Mouse (Mus musculus) hindbrain, embryonic 11.5 days (tissue): Measurements from ENCODE around the gene Cpt1b. TPM values are rescaled to one million over a fixed set of nuclear protein-coding genes. Genes with fewer than 3 reads are reported as not detected.

Source experiments
- ATAC-seq: fragments of 200-750 bp; cut with Nextera tagmentation; 2 replicates; pipeline ENCODE4 v1.8.0; 2017; ENCODE audit warnings: mild to moderate bottlenecking, moderate TSS enrichment, moderate library complexity; ENCODE audit not compliant: low FRiP score
- DNase-seq: peaks from one replicate; pipeline ENCODE4 v3.0.0-alpha.2; 2015; ENCODE audit warnings: low spot score
- H3K27ac ChIP-seq: fragments of 300-500 bp; sonication (generic); 2 replicates; pipeline ENCODE4 v1.5.1; 2014; ENCODE audit warnings: mild to moderate bottlenecking, low read depth, low read length
- H3K27me3 ChIP-seq: fragments of 300-500 bp; sonication (generic); 2 replicates; pipeline ENCODE4 v1.6.1; 2014; ENCODE audit warnings: mild to moderate bottlenecking, low read length, moderate library complexity, mixed read lengths; ENCODE audit not compliant: control insufficient read depth, insufficient read depth
- H3K36me3 ChIP-seq: fragments of 300-500 bp; sonication (generic); 2 replicates; pipeline ENCODE4 v1.6.1; 2014; ENCODE audit warnings: mild to moderate bottlenecking, low read length, moderate library complexity, mixed read lengths; ENCODE audit not compliant: control insufficient read depth, insufficient read depth
- H3K4me1 ChIP-seq: fragments of 300-500 bp; sonication (generic); replicated peaks from 2 replicates; pipeline ENCODE4 v1.6.1; 2014; ENCODE audit warnings: low read length, mixed read lengths; ENCODE audit not compliant: control insufficient read depth, insufficient read depth
- H3K4me2 ChIP-seq: fragments of 300-500 bp; sonication (generic); replicated peaks from 2 replicates; pipeline ENCODE4 v1.6.1; 2014; ENCODE audit warnings: mild to moderate bottlenecking, low read depth, low read length
- H3K4me3 ChIP-seq: fragments of 300-500 bp; sonication (generic); 2 replicates; pipeline ENCODE4 v1.5.1; 2014; ENCODE audit warnings: low read depth, low read length
- H3K9ac ChIP-seq: fragments of 300-500 bp; sonication (generic); 2 replicates; pipeline ENCODE4 v1.6.1; 2014; ENCODE audit warnings: low read depth, low read length
- H3K9me3 ChIP-seq: fragments of 300-500 bp; sonication (generic); 2 replicates; pipeline ENCODE4 v1.6.1; 2016; ENCODE audit warnings: low read length; ENCODE audit not compliant: control insufficient read depth
- WGBS: fragments of 180-500 bp; shearing (Covaris S2); extraction: QIAGEN DNeasy Blood & Tissue Kit; methylation state at CpG from one replicate; pipeline ENCODE4 v1.1.7; 2014; 5-methylcytosine and 5-hydroxymethylcytosine counted together
- polyA plus RNA-seq: library from polyadenylated mRNA; unstranded; fragments of >200 nt; fragmentation: Nextera tagmentation; extraction: Ambion mirVana; gene quantifications from 2 replicates; pipeline ENCODE4 v1.2.1, GENCODE M21; 2014

Cpt1b gene
- polyA plus RNA-seq, 1 experiment from 2014 or later = 0.93 TPM

DNA sequence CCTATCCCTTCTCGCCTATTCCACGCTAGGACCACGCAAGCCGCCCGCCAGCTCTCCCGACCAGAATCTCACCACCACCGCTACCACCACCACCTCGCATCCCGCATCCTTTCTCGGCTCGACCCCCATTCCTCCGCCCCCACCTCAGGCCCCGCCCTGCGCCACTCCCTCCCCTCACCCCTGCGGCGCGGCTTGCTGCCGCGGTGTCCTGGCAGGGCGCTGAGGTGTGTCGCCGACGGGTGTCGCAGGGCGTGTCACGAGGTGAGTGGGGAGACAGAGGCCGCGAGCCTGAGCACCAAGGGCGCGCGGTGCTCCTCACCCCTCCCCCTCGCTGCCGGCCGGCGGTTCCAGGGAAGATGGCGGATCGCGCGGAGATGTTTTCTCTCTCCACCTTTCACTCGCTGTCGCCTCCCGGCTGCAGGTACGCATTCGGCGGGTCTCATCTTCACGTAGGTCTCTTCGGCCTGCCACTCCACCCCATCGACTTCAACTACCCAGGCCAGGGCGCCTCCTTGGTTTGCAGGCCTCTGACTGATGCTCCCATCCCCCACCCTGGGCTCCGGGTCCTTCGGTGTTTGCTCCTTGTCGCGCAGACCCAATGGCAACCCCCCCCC is 28.3 kb upstream of the Cpt1b start, which contains the start of gene Mapk8ip2:
Gene Mapk8ip2, plus strand, starts transcription at position 49 of the 614 bp plus-strand sequence.
- peak; percentile 81 for ATAC-seq

DNA sequence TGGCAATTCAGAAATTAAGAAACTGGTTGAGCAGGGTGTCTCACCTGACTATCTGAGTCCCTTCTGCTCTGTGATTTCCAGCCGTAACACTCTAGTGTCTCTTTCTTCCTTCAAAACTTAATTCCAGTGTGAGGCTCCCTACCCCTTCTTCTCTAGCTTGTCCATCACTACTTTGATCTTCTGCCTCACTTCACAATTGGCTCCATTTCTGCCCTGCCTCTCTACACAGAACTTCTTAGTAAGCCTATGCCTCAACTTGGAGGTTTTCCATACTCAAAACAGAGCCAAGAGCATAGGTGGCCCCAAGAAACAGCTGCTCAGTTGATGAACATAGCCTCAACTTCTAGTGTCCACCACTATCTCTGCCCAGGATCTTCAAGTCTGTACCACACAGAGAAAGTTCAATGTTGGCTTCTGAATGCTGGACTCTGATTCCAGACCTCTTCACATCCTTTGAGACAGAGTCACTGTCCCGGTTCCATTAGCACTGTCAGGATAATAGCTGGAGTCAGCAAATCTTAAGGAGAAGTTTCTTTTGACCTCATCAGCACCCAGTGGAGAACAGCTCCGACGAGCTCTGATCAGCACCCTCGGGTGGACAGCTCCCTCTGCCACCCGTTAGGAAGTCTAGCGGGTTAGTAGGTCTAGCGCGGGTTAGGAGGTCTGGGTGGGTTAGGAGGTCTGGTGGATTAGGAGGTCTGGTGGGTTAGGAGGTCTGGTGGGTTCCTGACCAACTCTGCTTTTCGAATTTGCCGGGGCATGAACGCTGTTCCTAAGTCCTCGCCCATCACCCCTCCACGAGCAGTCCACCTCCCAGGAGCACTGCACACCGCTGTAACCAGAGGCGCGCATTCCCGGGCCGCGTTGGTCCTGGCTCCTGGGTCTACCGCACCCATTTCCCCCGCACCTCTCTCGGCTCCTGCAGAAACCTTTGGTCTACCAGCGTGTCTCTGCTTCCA is 27.5 kb upstream of the Cpt1b start:
- ATAC-seq (peak; percentile 74), DNase-seq (peak; percentile 74)
- peaks cover 7% of the 10 kb centered on the region for H3K27me3 ChIP-seq
- WGBS = 5% methylated on average over 24 of the region's 24 CpGs
- H3K27ac ChIP-seq = peak overlapping the region; percentile 51
- H3K4me2 ChIP-seq = peak overlapping the region; percentile 83
- H3K36me3 ChIP-seq = peaks cover 6% of the 10 kb centered on the region; the same call in 1 of the 2 replicates
- H3K4me3 ChIP-seq = peak overlapping the region; percentile 75
- H3K9me3 ChIP-seq = no peaks in the 10 kb centered on the region
- H3K4me1 ChIP-seq = peaks cover 8% of the 10 kb centered on the region; the same call in 1 of the 2 replicates
- H3K9ac ChIP-seq = peak overlapping the region; percentile 77

More for the DNA sequence above, 28.3 kb upstream of the Cpt1b start, which contains the start of gene Mapk8ip2:
- Histone ChIP-seq H3K27ac (peak within 1 kb of the TSS; percentile 51), H3K4me1 (peaks cover 8% of the 10 kb centered on the region; the same call in 1 of the 2 replicates), H3K4me2 (peak within 1 kb of the TSS; percentile 83), H3K27me3 (peaks cover 7% of the 10 kb centered on the region), H3K9ac (peak within 1 kb of the TSS; percentile 77), H3K36me3 (peaks cover 6% of the 10 kb centered on the region; the same call in 1 of the 2 replicates), H3K9me3 (no peaks in the 10 kb centered on the region), H3K4me3 (peak within 1 kb of the TSS; percentile 75)
- peak; percentile 74 for DNase-seq
- WGBS = under 1% methylated on average over 46 of the region's 53 CpGs

DNA sequence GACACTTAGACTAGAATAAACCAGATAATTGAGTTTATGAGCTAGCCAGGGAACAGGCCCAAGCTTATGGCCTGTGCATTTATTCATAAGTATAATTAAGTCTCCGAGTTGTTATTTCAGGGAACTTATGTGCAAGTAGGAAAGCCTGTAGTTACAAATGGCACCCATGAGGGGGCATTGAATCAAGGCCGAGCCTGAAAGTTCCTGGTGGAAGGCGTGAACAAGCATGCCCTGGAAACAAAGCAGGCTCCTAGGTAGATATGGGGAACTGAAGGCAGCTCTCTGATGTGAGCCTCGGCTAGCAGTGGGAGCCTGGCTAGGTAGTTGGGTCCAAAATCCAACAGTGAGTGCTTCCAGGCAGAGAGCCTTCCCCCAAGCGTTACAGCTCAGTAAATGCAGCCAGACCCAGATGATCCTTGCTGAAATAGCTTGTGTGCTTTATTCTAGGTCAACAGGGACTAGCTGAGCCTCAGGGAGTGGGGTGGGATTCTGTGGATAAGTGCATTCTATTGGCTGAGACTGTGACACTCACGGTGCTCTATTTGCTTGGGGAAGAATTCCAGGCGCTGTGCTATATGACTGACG is 16.9 kb upstream of the Cpt1b start:
- H3K4me3 ChIP-seq = no peak overlapping the region
- H3K27me3 ChIP-seq = no peaks in the 10 kb centered on the region
- DNase-seq (peak; percentile 26), ATAC-seq (no peak)
- H3K9me3 ChIP-seq = no peaks in the 10 kb centered on the region
- H3K36me3 ChIP-seq = no peaks in the 10 kb centered on the region
- no peaks in the 10 kb centered on the region for H3K4me1 ChIP-seq
- no peak overlapping the region for H3K9ac ChIP-seq
- H3K4me2 ChIP-seq = no peak overlapping the region
- 45% methylated on average over 8 of the region's 8 CpGs for WGBS
- no peak overlapping the region for H3K27ac ChIP-seq

DNA sequence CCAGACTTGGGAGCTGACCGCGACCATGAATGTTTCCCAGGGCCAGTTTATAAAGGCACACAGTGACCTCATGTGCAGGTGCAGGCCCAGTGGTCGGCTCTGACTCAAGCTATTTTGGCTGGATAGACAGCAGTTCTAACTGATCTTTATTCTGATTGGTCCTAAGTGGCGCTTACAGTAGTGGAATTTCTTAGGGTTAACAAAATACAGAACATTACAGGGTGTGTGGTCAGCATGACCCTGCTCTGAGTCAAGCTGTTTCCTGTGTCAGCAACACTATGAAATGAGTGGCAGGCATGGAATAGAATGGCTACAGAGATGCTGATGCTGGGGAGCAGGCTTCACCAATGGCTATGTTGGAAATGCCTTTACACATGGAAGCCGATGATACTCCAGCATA is 10.2 kb upstream of the Cpt1b start:
- Histone ChIP-seq H3K4me3 (no peak overlapping the region), H3K4me2 (no peak overlapping the region), H3K27ac (no peak overlapping the region), H3K9ac (no peak overlapping the region), H3K4me1 (no peaks in the 10 kb centered on the region), H3K36me3 (no peaks in the 10 kb centered on the region), H3K27me3 (no peaks in the 10 kb centered on the region), H3K9me3 (no peaks in the 10 kb centered on the region)
- WGBS = 89% methylated on average over 5 of the region's 5 CpGs
- DNase-seq (no peak), ATAC-seq (no peak)

DNA sequence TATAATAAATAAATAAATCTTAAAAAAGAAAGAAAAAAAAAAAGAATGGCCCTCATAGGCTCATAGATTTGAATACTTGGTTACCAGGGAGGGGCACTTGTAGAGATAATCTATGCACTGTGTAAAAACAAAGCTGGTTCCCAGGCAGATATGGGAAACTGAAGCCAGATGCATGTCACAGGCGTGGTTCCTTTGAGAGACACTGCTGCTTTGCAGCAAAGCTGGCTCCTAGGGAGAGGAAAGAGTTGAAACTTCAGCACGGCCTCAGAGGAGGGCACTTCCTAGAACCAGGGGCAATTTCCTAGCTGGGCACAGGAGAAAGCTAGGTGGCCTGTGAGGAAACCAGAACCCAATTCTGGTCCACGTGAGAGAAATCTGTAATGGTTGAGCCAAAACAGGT is 8.5 kb upstream of the Cpt1b start:
- no peak overlapping the region for H3K27ac ChIP-seq
- no peaks in the 10 kb centered on the region; the same call in 1 of the 2 replicates for H3K4me1 ChIP-seq
- ATAC-seq (no peak), DNase-seq (no peak)
- no peak overlapping the region for H3K4me3 ChIP-seq
- no peaks in the 10 kb centered on the region for H3K36me3 ChIP-seq
- WGBS = 71% methylated on average over 3 of the region's 3 CpGs
- no peak overlapping the region for H3K9ac ChIP-seq
- no peaks in the 10 kb centered on the region for H3K9me3 ChIP-seq
- no peak overlapping the region for H3K4me2 ChIP-seq
- no peaks in the 10 kb centered on the region for H3K27me3 ChIP-seq

DNA sequence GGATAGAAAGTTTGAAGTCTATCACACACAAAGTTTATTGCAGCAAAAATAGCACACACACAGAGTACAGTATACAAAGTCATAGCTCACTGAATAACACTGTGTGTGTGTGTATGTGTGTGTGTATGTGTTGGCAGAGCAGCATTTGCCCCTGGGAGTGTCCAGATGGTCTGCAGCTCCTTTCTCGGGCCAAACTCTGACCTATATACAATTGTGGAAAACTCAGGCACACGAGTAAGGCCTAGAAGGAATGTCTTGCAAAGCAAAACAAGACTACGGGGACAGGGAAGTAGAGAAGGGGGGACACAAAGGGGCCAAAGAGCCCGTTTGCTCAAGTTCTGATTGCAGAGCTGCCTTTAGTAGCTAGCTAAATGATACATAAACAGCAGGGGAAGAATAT is 7.3 kb upstream of the Cpt1b start:
- Histone ChIP-seq H3K27me3 (no peaks in the 10 kb centered on the region), H3K9me3 (no peaks in the 10 kb centered on the region), H3K27ac (no peak overlapping the region), H3K9ac (no peak overlapping the region), H3K4me2 (no peak overlapping the region), H3K4me3 (no peak overlapping the region), H3K4me1 (no peaks in the 10 kb centered on the region; the same call in 1 of the 2 replicates), H3K36me3 (no peaks in the 10 kb centered on the region)
- DNase-seq (no peak), ATAC-seq (no peak)
- WGBS = 72% methylated on average over 4 of the region's 4 CpGs

DNA sequence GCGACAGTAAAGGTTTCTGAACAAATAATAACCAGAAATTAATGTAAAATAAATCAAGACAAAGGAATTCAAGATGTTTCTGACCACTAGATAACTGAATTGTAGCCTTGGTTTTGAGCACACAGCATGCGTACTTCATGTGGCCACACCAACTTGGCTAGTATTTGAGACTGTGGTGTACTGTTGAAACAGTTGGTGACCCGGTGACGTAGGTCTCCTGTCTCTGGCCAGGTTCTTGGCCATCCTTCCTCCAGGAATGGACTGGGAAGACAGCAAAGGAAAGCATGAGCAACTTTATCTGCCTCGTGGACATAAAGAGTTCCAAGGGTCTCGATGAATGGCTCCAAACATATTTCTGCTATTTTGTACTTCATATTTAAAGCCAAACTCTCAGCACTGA is 6.1 kb upstream of the Cpt1b start:
- ATAC-seq = no peak
- Histone ChIP-seq H3K27ac (no peak overlapping the region), H3K36me3 (peaks cover 5% of the 10 kb centered on the region; the same call in 1 of the 2 replicates), H3K27me3 (no peaks in the 10 kb centered on the region), H3K9me3 (no peaks in the 10 kb centered on the region), H3K4me3 (no peak overlapping the region), H3K9ac (no peak overlapping the region), H3K4me1 (no peaks in the 10 kb centered on the region; the same call in 1 of the 2 replicates), H3K4me2 (no peak overlapping the region)
- DNase-seq = no peak
- 93% methylated on average over 6 of the region's 6 CpGs for WGBS

DNA sequence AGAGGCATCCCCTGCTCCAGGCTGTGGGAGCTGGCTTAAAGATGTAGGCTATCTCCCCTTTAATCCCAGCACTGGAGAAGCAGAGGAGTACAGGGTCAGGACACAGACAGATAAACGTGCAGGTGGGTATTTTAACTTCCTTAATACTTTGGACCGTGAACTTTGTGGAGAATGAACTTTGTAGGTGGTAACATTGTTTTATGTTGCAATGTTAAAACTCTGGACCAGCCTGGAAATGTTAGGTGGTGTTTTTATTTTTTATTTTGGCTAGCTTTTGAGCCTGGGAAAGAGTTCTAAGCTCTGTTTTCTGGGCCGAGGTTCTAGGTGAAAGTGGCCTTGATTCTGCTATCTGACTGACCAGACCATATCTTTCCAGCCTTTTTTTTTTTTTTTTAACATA is 5.6 kb upstream of the Cpt1b start:
- no peak overlapping the region for H3K4me2 ChIP-seq
- H3K4me3 ChIP-seq = no peak overlapping the region
- H3K36me3 ChIP-seq = peaks cover 7% of the 10 kb centered on the region; the same call in 1 of the 2 replicates
- H3K27ac ChIP-seq = no peak overlapping the region
- 93% methylated on average over 3 of the region's 3 CpGs for WGBS
- H3K9me3 ChIP-seq = no peaks in the 10 kb centered on the region
- no peak for ATAC-seq
- DNase-seq = no peak
- no peaks in the 10 kb centered on the region; the same call in 1 of the 2 replicates for H3K4me1 ChIP-seq
- no peak overlapping the region for H3K9ac ChIP-seq
- no peaks in the 10 kb centered on the region for H3K27me3 ChIP-seq
